Mouse (Mus musculus): Measurements from ENCODE around the gene Setd1a. TPM values are rescaled to one million over a fixed set of nuclear protein-coding genes. Genes with fewer than 3 reads are reported as not detected.
"Not testable (repeated sequence)": the region's sequence is repeated elsewhere in the genome, so short reads cannot be mapped to it uniquely, and the experiment has no call there.

Setd1a gene
- total RNA-seq, 2 experiments from 2014 or later: 15.6 to 17.4 TPM

DNA sequence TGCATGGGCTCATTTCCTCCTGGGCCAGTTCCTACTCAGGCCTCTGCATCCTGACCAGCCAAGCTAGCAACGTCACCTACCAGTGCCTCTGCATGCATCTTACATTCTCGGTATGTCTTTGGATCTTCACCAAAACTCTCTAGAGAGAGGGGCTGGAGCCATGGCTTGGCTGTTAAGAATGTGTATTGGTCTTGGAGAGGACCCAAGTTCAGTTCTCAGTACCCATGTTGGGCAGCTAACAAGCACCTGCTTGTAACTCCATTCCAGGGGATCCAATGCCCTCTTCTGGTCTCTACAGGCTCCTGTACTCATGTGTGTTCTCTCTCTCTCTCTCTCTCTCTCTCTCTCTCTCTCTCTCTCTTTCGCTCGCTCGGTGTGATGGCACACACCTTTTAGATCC, 41.3 kb downstream of the Setd1a start:
- intact Hi-C loops (cut with DNase I; ENCODE audit: low total_unique reads): no loop called here
- no peak for DNase-seq

DNA sequence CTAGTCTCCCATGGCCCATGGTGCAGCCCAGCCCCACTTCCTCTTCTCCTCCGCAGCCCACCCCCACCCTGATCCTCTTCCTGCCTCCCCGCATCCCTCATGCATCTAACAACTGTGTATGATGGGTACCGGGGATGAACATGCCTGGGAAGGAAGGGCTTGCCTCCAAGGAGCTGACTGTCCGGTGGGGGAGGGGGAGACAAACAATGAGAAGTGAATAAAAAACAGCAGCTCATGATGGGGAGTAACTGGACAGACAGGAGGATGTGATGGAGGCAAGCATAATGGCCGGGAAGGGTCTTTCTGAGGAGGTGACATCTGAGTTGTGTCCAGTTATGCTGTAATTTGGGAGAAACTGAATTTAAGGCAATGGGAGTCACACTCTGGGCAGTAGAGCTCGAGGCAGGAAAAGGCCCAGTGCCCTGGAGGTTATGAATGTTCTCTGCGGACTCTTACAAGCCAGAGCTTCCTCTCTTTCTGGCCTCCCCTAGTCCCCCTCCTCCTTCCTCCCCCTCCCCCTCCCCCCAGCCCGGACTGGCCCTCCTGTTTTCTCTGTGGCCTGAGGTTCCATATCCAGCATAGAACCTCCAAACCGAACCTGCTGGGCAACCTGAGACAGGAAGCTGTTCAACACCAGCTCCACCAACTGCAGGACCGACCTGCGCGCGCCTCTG, 44.5 kb downstream of the Setd1a start:
- intact Hi-C loops (cut with DNase I; ENCODE audit: low total_unique reads): no loop called here
- no peak for DNase-seq

DNA sequence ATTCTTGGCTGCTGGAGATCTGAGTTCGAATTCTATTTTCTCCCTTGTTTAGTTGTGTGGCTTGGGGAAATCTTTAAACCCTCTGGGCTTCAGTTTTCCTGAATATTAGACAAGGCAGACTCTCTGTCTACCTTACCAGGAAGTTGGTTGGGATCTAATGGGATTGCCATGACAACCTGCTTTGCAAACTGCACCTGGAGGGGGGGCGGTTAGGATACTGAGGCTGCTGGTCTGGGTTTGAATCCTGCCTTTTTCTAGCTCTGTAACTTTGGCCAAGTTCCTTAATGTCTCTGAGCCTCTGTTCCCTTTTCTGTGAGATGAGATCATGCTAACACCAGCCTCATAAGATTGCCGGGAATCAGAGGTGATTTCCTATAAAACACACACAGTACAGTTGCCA, 46.0 kb downstream of the Setd1a start:
- no peak for DNase-seq
- intact Hi-C loops (cut with DNase I; ENCODE audit: low total_unique reads): no loop called here

DNA sequence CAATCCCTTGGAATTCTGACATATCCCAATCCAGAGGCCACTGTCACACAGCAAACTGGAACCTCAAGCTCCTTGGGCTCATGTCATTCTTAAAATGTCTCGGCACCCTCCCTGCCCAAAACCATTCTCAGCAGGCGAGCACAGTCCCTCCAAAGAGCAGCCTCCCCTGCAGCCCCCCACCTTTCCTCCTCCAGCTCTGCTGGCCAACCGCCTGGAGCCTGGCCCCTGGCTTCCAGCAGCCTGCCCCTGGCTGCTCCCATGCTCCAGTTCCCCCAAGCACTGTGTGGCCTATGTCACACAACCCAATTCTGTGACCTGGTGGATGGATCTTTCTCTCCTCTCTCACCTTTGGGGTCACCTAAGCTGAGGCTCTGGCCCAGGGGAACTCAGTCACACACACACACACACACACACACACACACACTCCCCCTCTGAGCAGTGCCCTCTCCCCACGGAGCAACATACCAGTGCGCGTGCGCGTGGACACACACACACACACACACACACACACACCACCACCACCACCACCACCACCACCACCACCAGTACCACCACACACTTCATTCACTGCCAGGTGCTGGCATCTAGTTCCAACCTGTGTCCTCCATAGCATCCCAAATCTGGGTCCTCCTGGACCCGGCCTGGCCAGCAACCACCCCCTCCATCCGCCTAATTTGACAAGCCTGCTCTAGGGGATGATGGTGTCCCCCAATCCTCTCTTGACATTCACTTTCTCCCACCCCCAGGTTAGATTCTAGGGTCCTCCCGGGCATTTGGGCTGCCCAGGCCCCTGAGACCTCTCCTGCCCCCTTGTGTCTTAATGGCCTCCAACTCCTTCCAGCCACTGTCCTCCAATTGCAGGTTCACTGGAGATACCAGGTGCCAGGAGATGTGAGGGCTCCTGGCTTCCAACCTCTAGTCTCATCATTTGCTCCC, 47.0 kb downstream of the Setd1a start:
- DNase-seq: no peak
- intact Hi-C loops (cut with DNase I; ENCODE audit: low total_unique reads): no loop called here

GRCm38 (mm10) chr7:127824176-127824871, 47.9 kb downstream of the Setd1a start, which contains the start of the genes Stx4a and Stx1b:
Stx4a (plus strand) TSS chr7:127824294.
Stx1b (minus strand) TSS chr7:127824549.
- intact Hi-C loops (cut with DNase I; ENCODE audit: low total_unique reads): no loop called here
- peak; percentile 59 for DNase-seq

- intact Hi-C loops (cut with DNase I; ENCODE audit: low total_unique reads): no loop called here
- no peak for DNase-seq
Measured at GRCm38 (mm10) chr7:127835550-127835949, 59.1 kb downstream of the Setd1a start.

GRCm38 (mm10) chr7:127837473-127837872, 61.0 kb downstream of the Setd1a start:
- intact Hi-C loops (cut with DNase I; ENCODE audit: low total_unique reads): no loop called here
- no peak for DNase-seq

DNA sequence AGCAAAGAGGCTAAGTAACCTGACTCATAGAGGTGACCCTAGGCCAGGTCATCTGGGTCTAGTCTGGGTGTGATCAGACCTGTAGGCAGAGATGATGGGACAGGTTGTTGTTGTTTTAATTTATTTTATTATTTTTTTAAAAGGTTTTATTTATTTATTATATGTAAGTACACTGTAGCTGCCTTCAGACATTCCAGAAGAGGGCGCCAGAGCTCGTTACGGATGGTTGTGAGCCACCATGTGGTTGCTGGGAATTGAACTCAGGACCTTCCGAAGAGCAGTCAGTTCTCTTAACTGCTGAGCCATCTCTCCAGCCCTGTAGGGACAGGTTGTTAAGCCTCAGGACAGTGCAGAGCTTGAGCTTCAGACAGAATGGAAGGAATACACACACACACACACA, 61.4 kb downstream of the Setd1a start:
- intact Hi-C loops (cut with DNase I; ENCODE audit: low total_unique reads); DNase-seq: not testable (repeated sequence)

DNA sequence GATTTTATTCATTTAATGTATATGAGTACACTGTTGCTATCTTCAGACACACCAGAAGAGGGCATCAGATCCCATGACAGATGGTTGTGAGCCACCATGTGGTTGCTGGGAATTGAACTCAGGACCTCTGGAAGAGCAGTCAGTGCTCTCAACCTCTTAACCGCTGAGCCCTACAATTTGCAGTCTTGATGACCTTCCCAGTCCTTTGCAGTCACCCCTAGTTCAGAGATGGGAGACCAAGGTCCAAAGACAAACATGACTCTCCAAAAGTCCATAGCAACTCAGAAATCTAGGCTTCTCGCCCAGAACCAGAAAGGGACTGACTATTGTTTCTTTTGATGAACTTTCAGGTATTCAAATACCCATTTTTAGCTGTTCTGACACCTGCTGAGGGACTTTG, 63.6 kb downstream of the Setd1a start:
- DNase-seq; intact Hi-C loops (cut with DNase I; ENCODE audit: low total_unique reads): not testable (repeated sequence)

DNA sequence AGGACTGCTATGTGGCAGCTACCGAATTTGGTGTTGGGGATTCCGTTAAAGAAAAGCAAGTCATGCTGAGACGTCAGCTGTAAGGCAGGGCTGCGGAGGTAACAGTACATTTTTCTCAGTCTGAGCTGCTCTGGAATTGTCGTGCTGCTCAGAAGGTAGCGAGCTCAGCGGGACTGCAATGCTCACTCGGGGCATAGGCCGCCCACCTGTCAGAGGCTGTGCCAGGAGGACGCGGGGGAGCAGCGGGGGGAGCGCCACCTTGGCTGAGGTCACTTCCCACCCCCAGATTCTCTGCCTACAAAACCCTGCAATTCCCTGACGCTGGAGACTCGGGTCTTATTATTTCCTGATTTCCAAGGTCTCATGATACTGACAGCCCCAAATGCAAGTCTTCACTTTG, 64.4 kb downstream of the Setd1a start:
- intact Hi-C loops (cut with DNase I; ENCODE audit: low total_unique reads): no loop called here
- DNase-seq: peak; percentile 63

GRCm38 (mm10) chr7:127841340-127842000, 65.0 kb downstream of the Setd1a start:
- DNase-seq: peak; percentile 96
- intact Hi-C loops (cut with DNase I; ENCODE audit: low total_unique reads): no loop called here

- peak; percentile 82 for DNase-seq
Measured at GRCm38 (mm10) chr7:127842001-127842718, 65.7 kb downstream of the Setd1a start.

More at GRCm38 (mm10) chr7:127842001-127842718, 65.7 kb downstream of the Setd1a start:
- intact Hi-C loops (cut with DNase I; ENCODE audit: low total_unique reads): no loop called here

Other genes starting within 250 kb of the Setd1a start
- gene Tmem265, start 215.3 kb upstream of the Setd1a start, total RNA-seq (2021): not detected
- 10 to 100 TPM; 10.1 to 10.7 TPM for gene Phkg2, start 203.3 kb upstream of the Setd1a start, total RNA-seq (2021)
- gene Ccdc189, start 188.1 kb upstream of the Setd1a start, total RNA-seq (2021): 1 to 10 TPM; 1.8 to 4.5 TPM
- 10 to 100 TPM; 24.4 to 28.7 TPM for gene Rnf40, start 187.9 kb upstream of the Setd1a start, total RNA-seq (2021)
- gene Zfp629, start 160.9 kb upstream of the Setd1a start, total RNA-seq (2021): 1 to 10 TPM; 6.7 to 8.3 TPM
- gene Bcl7c, start 67.7 kb upstream of the Setd1a start, total RNA-seq (2021): 10 to 100 TPM; 44.8 to 65.7 TPM
- gene Ctf1, start 63.9 kb upstream of the Setd1a start, total RNA-seq (2021): 10 to 100 TPM; 12.1 to 14.6 TPM
- gene Ctf2, start 44.5 kb upstream of the Setd1a start, total RNA-seq (2021): not detected
- 1 to 10 TPM; 2.4 to 3.1 TPM for gene Fbxl19, start 32.1 kb upstream of the Setd1a start, total RNA-seq (2021)
- 1 to 10 TPM; 8.1 to 9.2 TPM for gene Orai3, start 6.9 kb upstream of the Setd1a start, total RNA-seq (2021)
- gene Gm49388, start 8.9 kb downstream of the Setd1a start, total RNA-seq (2021): 1 to 10 TPM in 1 of 2 experiments, under 1 TPM in 1; 0.88 to 1.8 TPM
- gene Hsd3b7, start 23.9 kb downstream of the Setd1a start, total RNA-seq (2021): 1 to 10 TPM; 6.9 to 8.1 TPM
- gene Stx4a, start 47.6 kb downstream of the Setd1a start, total RNA-seq (2021): 10 to 100 TPM; 46.9 to 49.9 TPM
- gene Stx1b, start 47.9 kb downstream of the Setd1a start, total RNA-seq (2021): 1 to 10 TPM; 1.1 to 2.2 TPM
- gene Zfp646, start 99.6 kb downstream of the Setd1a start, total RNA-seq (2021): 10 to 100 TPM; 13.6 to 13.9 TPM
- 1 to 10 TPM; 4.6 to 4.9 TPM for gene Zfp668, start 100.2 kb downstream of the Setd1a start, total RNA-seq (2021)
- 1 to 10 TPM in 1 of 2 experiments, under 1 TPM in 1; 0.90 to 1.1 TPM for gene Prss53, start 114.3 kb downstream of the Setd1a start, total RNA-seq (2021)
- gene Gm21974, start 118.8 kb downstream of the Setd1a start, total RNA-seq (2021): not detected
- gene Vkorc1, start 118.9 kb downstream of the Setd1a start, total RNA-seq (2021): 10 to 100 TPM; 23.4 to 30.0 TPM
- 100 to 1,000 TPM; 103 to 113 TPM for gene Bckdk, start 127.4 kb downstream of the Setd1a start, total RNA-seq (2021)
- 10 to 100 TPM; 12.5 to 15.2 TPM for gene Kat8, start 135.8 kb downstream of the Setd1a start, total RNA-seq (2021)
- gene Prss8, start 153.4 kb downstream of the Setd1a start, total RNA-seq (2021): not detected
- 1 to 10 TPM; 6.5 to 8.2 TPM for gene Prss36, start 170.1 kb downstream of the Setd1a start, total RNA-seq (2021)
- gene Fus, start 190.8 kb downstream of the Setd1a start, total RNA-seq (2021): 100 to 1,000 TPM; 111 to 123 TPM
- 1 to 10 TPM; 1.8 to 1.9 TPM for gene Pycard, start 217.2 kb downstream of the Setd1a start, total RNA-seq (2021)
- 100 to 1,000 TPM; 246 TPM for gene Trim72, start 227.3 kb downstream of the Setd1a start, total RNA-seq (2021)